Mouse (Mus musculus): ENCODE measurements around the gene Ypel2.

The Ypel2 gene

GRCm38 (mm10) chr11:86930636-86931180 lies 62.8 kb downstream of the Ypel2 start:
- DNase-seq (ENCODE audit: low spot score): no peak

GRCm38 (mm10) chr11:86929985-86930384 lies 63.5 kb downstream of the Ypel2 start:
- no peak for DNase-seq (ENCODE audit: low spot score)

GRCm38 (mm10) chr11:86929531-86929930 lies 64.0 kb downstream of the Ypel2 start:
- DNase-seq (ENCODE audit: low spot score): no peak

- DNase-seq (ENCODE audit: low spot score): no peak
Observed at GRCm38 (mm10) chr11:86925085-86925638, 68.3 kb downstream of the Ypel2 start.

GRCm38 (mm10) chr11:86924629-86925028 lies 68.9 kb downstream of the Ypel2 start:
- DNase-seq (ENCODE audit: low spot score): no peak

GRCm38 (mm10) chr11:86923654-86924053 lies 69.9 kb downstream of the Ypel2 start:
- DNase-seq (ENCODE audit: low spot score): no peak

GRCm38 (mm10) chr11:86922029-86922428 lies 71.5 kb downstream of the Ypel2 start:
- DNase-seq (ENCODE audit: low spot score): no peak

GRCm38 (mm10) chr11:86921335-86921734 lies 72.2 kb downstream of the Ypel2 start:
- DNase-seq (ENCODE audit: low spot score): no peak

- DNase-seq (ENCODE audit: low spot score): peak; percentile 42
Observed at GRCm38 (mm10) chr11:86920111-86921080, 73.1 kb downstream of the Ypel2 start.

- no peak for DNase-seq (ENCODE audit: low spot score)
Observed at GRCm38 (mm10) chr11:86919468-86919867, 74.0 kb downstream of the Ypel2 start.

GRCm38 (mm10) chr11:86917536-86917935 lies 76.0 kb downstream of the Ypel2 start:
- no peak for DNase-seq (ENCODE audit: low spot score)

GRCm38 (mm10) chr11:86916596-86917249 lies 76.8 kb downstream of the Ypel2 start:
- no peak for DNase-seq (ENCODE audit: low spot score)

- no peak for DNase-seq (ENCODE audit: low spot score)
Observed at GRCm38 (mm10) chr11:86914329-86914728, 79.2 kb downstream of the Ypel2 start.

- DNase-seq (ENCODE audit: low spot score): no peak
Observed at GRCm38 (mm10) chr11:86910244-86910643, 83.3 kb downstream of the Ypel2 start.

- DNase-seq (ENCODE audit: low spot score): no peak
Observed at GRCm38 (mm10) chr11:86909028-86909427, 84.5 kb downstream of the Ypel2 start.

GRCm38 (mm10) chr11:86907889-86908590 lies 85.5 kb downstream of the Ypel2 start:
- DNase-seq (ENCODE audit: low spot score): no peak

GRCm38 (mm10) chr11:86906767-86907662 lies 86.5 kb downstream of the Ypel2 start:
- DNase-seq (ENCODE audit: low spot score): no peak

- DNase-seq (ENCODE audit: low spot score): no peak
Observed at GRCm38 (mm10) chr11:86906257-86906656, 87.2 kb downstream of the Ypel2 start.

GRCm38 (mm10) chr11:86905261-86905660 lies 88.2 kb downstream of the Ypel2 start:
- no peak for DNase-seq (ENCODE audit: low spot score)

- DNase-seq (ENCODE audit: low spot score): no peak
Observed at GRCm38 (mm10) chr11:86904706-86905105, 88.8 kb downstream of the Ypel2 start.

GRCm38 (mm10) chr11:86898367-86898766 lies 95.1 kb downstream of the Ypel2 start:
- peak; percentile 54 for DNase-seq (ENCODE audit: low spot score)

Measured in embryo, embryonic 10.5 days (tissue).